Mouse (Mus musculus): ENCODE measurements around the gene Myt1.

- TF ChIP-seq TAL1 (IDR thresholded peaks at IDR 0.05; ENCODE audit: low read length) (no peak), GATA1 (IDR thresholded peaks at IDR 0.05; ENCODE audit: low read length) (no peak)
Observed at GRCm38 (mm10) chr2:181764600-181764999, 1.5 kb downstream of the Myt1 start.

Data from erythroblast, embryonic 14.5 days (primary cell).